Mouse (Mus musculus): ENCODE data around the gene Ppp6r1. TPM values are rescaled to one million over a fixed set of nuclear protein-coding genes. Genes with fewer than 3 reads are reported as not detected.
"Not testable (repeated sequence)": the region's sequence is repeated elsewhere in the genome, so short reads cannot be mapped to it uniquely, and the experiment has no call there.

The Ppp6r1 gene
- polyA plus RNA-seq, 1 experiment from 2014 or later, result 7.8 TPM

DNA sequence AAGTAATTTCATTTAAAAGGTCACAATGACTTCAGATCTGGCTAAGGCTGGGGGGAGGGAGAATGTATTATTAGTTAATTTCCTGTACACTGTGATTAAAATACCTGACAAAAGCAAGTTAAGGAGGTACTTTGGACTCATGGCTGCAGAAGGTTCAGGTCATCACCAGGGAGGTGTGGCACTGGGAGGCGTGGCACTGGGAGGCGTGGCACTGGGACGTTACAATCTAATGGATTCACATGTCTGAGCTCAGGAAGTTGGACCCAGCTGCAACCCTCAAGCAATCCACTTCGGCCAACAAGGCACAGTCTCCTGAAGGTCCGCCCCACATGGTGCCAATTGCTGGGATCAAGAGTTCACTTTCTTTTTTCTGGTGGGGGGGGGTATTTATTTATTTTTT is 50.8 kb downstream of the Ppp6r1 start:
- H3K4me1 ChIP-seq (ENCODE audit: insufficient read depth), result no peaks in the 10 kb centered on the region
- no peak overlapping the region for H3K4me2 ChIP-seq
- WGBS, result 56% methylated on average over 5 of the region's 5 CpGs
- no peak for ATAC-seq (ENCODE audit: insufficient read depth)
- H3K27me3 ChIP-seq (ENCODE audit: insufficient read depth, low read length), result no peaks in the 10 kb centered on the region
- no peaks in the 10 kb centered on the region for H3K36me3 ChIP-seq (ENCODE audit: insufficient read depth)
- no peak overlapping the region for H3K9ac ChIP-seq
- no peaks in the 10 kb centered on the region for H3K9me3 ChIP-seq (ENCODE audit: low read depth, low read length)
- no peak for DNase-seq
- no peak overlapping the region for H3K27ac ChIP-seq (ENCODE audit: low read depth)
- H3K4me3 ChIP-seq (ENCODE audit: low read depth, low read length), result no peak overlapping the region
- TF ChIP-seq CTCF (IDR thresholded peaks at IDR 0.05; ENCODE audit: low read depth), result no peak

DNA sequence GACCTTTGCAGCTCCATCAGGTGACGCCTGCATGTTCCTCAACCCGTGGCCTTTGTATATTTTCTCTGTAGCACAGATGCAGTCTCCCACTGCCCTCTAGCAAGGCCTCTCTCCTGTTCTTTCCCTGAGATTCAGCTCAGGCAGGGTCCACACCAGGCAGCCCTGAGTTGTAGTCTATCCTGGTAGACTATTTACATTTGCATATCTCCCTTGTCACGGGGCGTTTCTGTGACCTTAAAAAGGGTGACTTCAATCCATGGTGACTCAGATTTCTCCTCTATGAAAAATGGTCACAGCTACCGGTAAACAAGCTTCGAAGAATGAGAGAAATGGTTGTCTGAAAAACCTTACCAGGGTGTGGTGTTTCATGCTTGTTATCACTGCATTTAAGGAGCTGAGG is 54.9 kb downstream of the Ppp6r1 start, which contains the start of gene Ptprh:
Ptprh (minus strand) TSS at position 169 of the 400 bp plus-strand sequence.
- H3K4me2 ChIP-seq, result no peak within 1 kb of the TSS

DNA sequence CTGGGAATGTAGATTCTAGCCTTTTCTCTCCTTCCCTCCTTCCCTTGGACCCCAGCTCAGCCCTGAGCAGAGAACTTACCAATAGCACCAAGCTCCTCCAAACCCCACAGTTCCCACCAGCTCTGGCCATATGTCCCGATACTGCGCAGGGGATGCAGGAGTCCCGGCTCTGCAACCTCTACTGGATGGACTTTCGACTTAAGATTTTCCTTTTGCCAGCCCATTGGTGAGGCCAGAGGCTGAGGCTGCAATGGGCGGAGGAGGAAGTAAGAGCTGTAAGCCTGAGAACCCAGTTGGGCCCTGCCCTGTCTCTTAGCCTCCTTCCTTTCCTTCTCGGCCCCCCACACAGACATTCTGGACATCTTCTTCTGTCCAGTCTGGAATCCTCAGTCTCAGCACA is 55.9 kb downstream of the Ppp6r1 start:
- WGBS, result 86% methylated on average over 6 of the region's 6 CpGs
- Histone ChIP-seq H3K27ac (ENCODE audit: low read depth) (no peak overlapping the region), H3K4me2 (no peak overlapping the region), H3K36me3 (ENCODE audit: insufficient read depth) (no peaks in the 10 kb centered on the region), H3K9me3 (ENCODE audit: low read depth, low read length) (no peaks in the 10 kb centered on the region), H3K9ac (no peak overlapping the region), H3K27me3 (ENCODE audit: insufficient read depth, low read length) (no peaks in the 10 kb centered on the region), H3K4me3 (ENCODE audit: low read depth, low read length) (no peak overlapping the region), H3K4me1 (ENCODE audit: insufficient read depth) (no peaks in the 10 kb centered on the region)
- DNase-seq, result no peak
- no peak for TF ChIP-seq CTCF (IDR thresholded peaks at IDR 0.05; ENCODE audit: low read depth)
- no peak for ATAC-seq (ENCODE audit: insufficient read depth)

More for the DNA sequence above, 54.9 kb downstream of the Ppp6r1 start, which contains the start of gene Ptprh:
- ATAC-seq (ENCODE audit: insufficient read depth) (no peak), DNase-seq (no peak)
- no peaks in the 10 kb centered on the region for H3K9me3 ChIP-seq (ENCODE audit: low read depth, low read length)
- no peaks in the 10 kb centered on the region for H3K36me3 ChIP-seq (ENCODE audit: insufficient read depth)
- no peaks in the 10 kb centered on the region for H3K4me1 ChIP-seq (ENCODE audit: insufficient read depth)
- H3K27ac ChIP-seq (ENCODE audit: low read depth), result no peak within 1 kb of the TSS
- no peak for TF ChIP-seq CTCF (IDR thresholded peaks at IDR 0.05; ENCODE audit: low read depth)
- no peak within 1 kb of the TSS for H3K9ac ChIP-seq
- no peak within 1 kb of the TSS for H3K4me3 ChIP-seq (ENCODE audit: low read depth, low read length)
- 43% methylated on average over 6 of the region's 6 CpGs for whole genome bisulfite sequencing
- no peaks in the 10 kb centered on the region for H3K27me3 ChIP-seq (ENCODE audit: insufficient read depth, low read length)

DNA sequence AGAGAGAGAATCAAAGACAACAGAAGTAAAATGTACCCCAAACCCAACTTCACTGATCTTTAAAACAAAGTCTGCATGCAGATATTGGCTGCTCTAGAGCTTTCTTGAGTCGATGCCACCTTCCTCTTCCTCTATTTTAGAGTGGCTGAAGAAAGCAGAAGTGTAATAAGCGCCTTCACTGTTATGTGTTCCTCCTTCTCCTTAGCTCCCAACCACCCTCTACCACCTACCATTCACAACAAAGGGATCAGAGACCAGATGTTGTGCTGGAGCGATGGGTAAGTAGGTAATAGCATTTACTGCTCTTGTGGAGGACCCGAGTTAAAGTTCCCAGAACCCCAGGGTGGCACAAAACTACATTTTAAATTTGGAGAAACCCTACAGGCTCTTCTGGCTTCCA is 61.8 kb downstream of the Ppp6r1 start:
- WGBS, result 65% methylated on average over 4 of the region's 4 CpGs
- H3K9me3 ChIP-seq (ENCODE audit: low read depth, low read length); H3K4me2 ChIP-seq; H3K27me3 ChIP-seq (ENCODE audit: insufficient read depth, low read length); H3K27ac ChIP-seq (ENCODE audit: low read depth); H3K4me3 ChIP-seq (ENCODE audit: low read depth, low read length); ATAC-seq (ENCODE audit: insufficient read depth); H3K9ac ChIP-seq; DNase-seq; H3K36me3 ChIP-seq (ENCODE audit: insufficient read depth); H3K4me1 ChIP-seq (ENCODE audit: insufficient read depth): not testable (repeated sequence)

Other genes with a start within 250 kb of the Ppp6r1 start
- 25.9 and 27.3 TPM in 2 replicates for gene Rdh13, start 213.4 kb downstream of the Ppp6r1 start, polyA plus RNA-seq (2014; fragmentation: Nextera tagmentation; extraction: Ambion mirVana)
- gene Eps8l1, start 198.3 kb downstream of the Ppp6r1 start, polyA plus RNA-seq (2014; fragmentation: Nextera tagmentation; extraction: Ambion mirVana), result 9.5 and 13.6 TPM in 2 replicates
- gene Ppp1r12c, start 157.3 kb downstream of the Ppp6r1 start, polyA plus RNA-seq (2014; fragmentation: Nextera tagmentation; extraction: Ambion mirVana), result 54.3 TPM in 2 replicates
- 6.3 and 15.4 TPM in 2 replicates for gene Tnnt1, start 142.6 kb downstream of the Ppp6r1 start, polyA plus RNA-seq (2014; fragmentation: Nextera tagmentation; extraction: Ambion mirVana)
- 5.3 and 47.0 TPM in 2 replicates for gene Tnni3, start 134.8 kb downstream of the Ppp6r1 start, polyA plus RNA-seq (2014; fragmentation: Nextera tagmentation; extraction: Ambion mirVana)
- gene Dnaaf3, start 126.6 kb downstream of the Ppp6r1 start, polyA plus RNA-seq (2014; fragmentation: Nextera tagmentation; extraction: Ambion mirVana), result 0.87 and 1.2 TPM in 2 replicates
- 3.9 and 4.9 TPM in 2 replicates for gene Syt5, start 111.5 kb downstream of the Ppp6r1 start, polyA plus RNA-seq (2014; fragmentation: Nextera tagmentation; extraction: Ambion mirVana)
- not detected in 2 replicates for gene Ptprh, start 55.0 kb downstream of the Ppp6r1 start, polyA plus RNA-seq (2014; fragmentation: Nextera tagmentation; extraction: Ambion mirVana)
- gene Tmem86b, start 27.6 kb downstream of the Ppp6r1 start, polyA plus RNA-seq (2014; fragmentation: Nextera tagmentation; extraction: Ambion mirVana), result 1.0 and 1.3 TPM in 2 replicates
- gene Hspbp1, start 26.0 kb upstream of the Ppp6r1 start, polyA plus RNA-seq (2014; fragmentation: Nextera tagmentation; extraction: Ambion mirVana), result 94.0 and 98.5 TPM in 2 replicates
- 1.4 and 1.6 TPM in 2 replicates for gene Brsk1, start 31.6 kb upstream of the Ppp6r1 start, polyA plus RNA-seq (2014; fragmentation: Nextera tagmentation; extraction: Ambion mirVana)
- gene Tmem150b, start 66.2 kb upstream of the Ppp6r1 start, polyA plus RNA-seq (2014; fragmentation: Nextera tagmentation; extraction: Ambion mirVana), result not detected in 2 replicates
- 51.3 and 53.1 TPM in 2 replicates for gene Kmt5c, start 81.1 kb upstream of the Ppp6r1 start, polyA plus RNA-seq (2014; fragmentation: Nextera tagmentation; extraction: Ambion mirVana)
- 37.3 and 40.1 TPM in 2 replicates for gene Cox6b2, start 94.1 kb upstream of the Ppp6r1 start, polyA plus RNA-seq (2014; fragmentation: Nextera tagmentation; extraction: Ambion mirVana)
- not detected in 2 replicates for gene Fam71e2, start 112.3 kb upstream of the Ppp6r1 start, polyA plus RNA-seq (2014; fragmentation: Nextera tagmentation; extraction: Ambion mirVana)
- not detected in 2 replicates for gene Il11, start 123.8 kb upstream of the Ppp6r1 start, polyA plus RNA-seq (2014; fragmentation: Nextera tagmentation; extraction: Ambion mirVana)
- gene Tmem190, start 123.9 kb upstream of the Ppp6r1 start, polyA plus RNA-seq (2014; fragmentation: Nextera tagmentation; extraction: Ambion mirVana), result not detected in 2 replicates
- gene Tmem238, start 130.6 kb upstream of the Ppp6r1 start, polyA plus RNA-seq (2014; fragmentation: Nextera tagmentation; extraction: Ambion mirVana), result 11.6 and 11.7 TPM in 2 replicates
- gene Rpl28, start 133.9 kb upstream of the Ppp6r1 start, polyA plus RNA-seq (2014; fragmentation: Nextera tagmentation; extraction: Ambion mirVana), result 294 and 337 TPM in 2 replicates
- 428 and 470 TPM in 2 replicates for gene Ube2s, start 153.6 kb upstream of the Ppp6r1 start, polyA plus RNA-seq (2014; fragmentation: Nextera tagmentation; extraction: Ambion mirVana)
- gene Shisa7, start 185.7 kb upstream of the Ppp6r1 start, polyA plus RNA-seq (2014; fragmentation: Nextera tagmentation; extraction: Ambion mirVana), result 1.1 and 1.3 TPM in 2 replicates
- 5.8 and 6.1 TPM in 2 replicates for gene Isoc2b, start 211.2 kb upstream of the Ppp6r1 start, polyA plus RNA-seq (2014; fragmentation: Nextera tagmentation; extraction: Ambion mirVana)
- 0.88 and 0.91 TPM in 2 replicates for gene Isoc2a, start 218.1 kb upstream of the Ppp6r1 start, polyA plus RNA-seq (2014; fragmentation: Nextera tagmentation; extraction: Ambion mirVana)
- gene Gm36210, start 247.5 kb upstream of the Ppp6r1 start, polyA plus RNA-seq (2014; fragmentation: Nextera tagmentation; extraction: Ambion mirVana), result not detected in 2 replicates